Mouse (Mus musculus): ENCODE measurements around the gene Nbea. TPM values are rescaled to one million over a fixed set of nuclear protein-coding genes. Genes with fewer than 3 reads are reported as not detected.

Gene Nbea
- total RNA-seq, 2 experiments from 2014 or later = 17.1 to 21.5 TPM

GRCm38 (mm10) chr3:55753872-55754271 is 429.6 kb downstream of the Nbea start:
- DNase-seq (ENCODE audit: low spot score in 2 of 2) = no peak

GRCm38 (mm10) chr3:55752558-55752957 is 430.9 kb downstream of the Nbea start:
- no peak for DNase-seq (ENCODE audit: low spot score in 2 of 2)

- DNase-seq (ENCODE audit: low spot score in 2 of 2) = no peak
These were observed 432.1 kb downstream of the Nbea start for GRCm38 (mm10) chr3:55751363-55751762.

GRCm38 (mm10) chr3:55750445-55751065 is 432.9 kb downstream of the Nbea start:
- DNase-seq (ENCODE audit: low spot score in 2 of 2) = no peak

GRCm38 (mm10) chr3:55743885-55744284 is 439.6 kb downstream of the Nbea start:
- DNase-seq (ENCODE audit: low spot score in 2 of 2) = no peak

GRCm38 (mm10) chr3:55742654-55743053 is 440.8 kb downstream of the Nbea start:
- DNase-seq (ENCODE audit: low spot score in 2 of 2) = no peak

GRCm38 (mm10) chr3:55742218-55742617 is 441.3 kb downstream of the Nbea start:
- DNase-seq (ENCODE audit: low spot score in 2 of 2) = no peak

- DNase-seq (ENCODE audit: low spot score in 2 of 2) = no peak
These were observed 442.1 kb downstream of the Nbea start for GRCm38 (mm10) chr3:55741428-55741827.

- DNase-seq (ENCODE audit: low spot score in 2 of 2) = no peak
These were observed 449.8 kb downstream of the Nbea start for GRCm38 (mm10) chr3:55733665-55734064.

GRCm38 (mm10) chr3:55730549-55730948 is 453.0 kb downstream of the Nbea start:
- no peak for DNase-seq (ENCODE audit: low spot score in 2 of 2)

- DNase-seq (ENCODE audit: low spot score in 2 of 2) = no peak
These were observed 453.4 kb downstream of the Nbea start for GRCm38 (mm10) chr3:55730142-55730541.

GRCm38 (mm10) chr3:55714260-55714659 is 469.2 kb downstream of the Nbea start:
- DNase-seq (ENCODE audit: low spot score in 2 of 2) = no peak

- no peak for DNase-seq (ENCODE audit: low spot score in 2 of 2)
These were observed 469.6 kb downstream of the Nbea start for GRCm38 (mm10) chr3:55713856-55714255.

- DNase-seq (ENCODE audit: low spot score in 2 of 2) = no peak
These were observed 473.2 kb downstream of the Nbea start for GRCm38 (mm10) chr3:55710300-55710699.

- no peak for DNase-seq (ENCODE audit: low spot score in 2 of 2)
These were observed 481.9 kb downstream of the Nbea start for GRCm38 (mm10) chr3:55701632-55702031.

GRCm38 (mm10) chr3:55697174-55697573 is 486.3 kb downstream of the Nbea start:
- no peak for DNase-seq (ENCODE audit: low spot score in 2 of 2)

- no peak for DNase-seq (ENCODE audit: low spot score in 2 of 2)
These were observed 490.4 kb downstream of the Nbea start for GRCm38 (mm10) chr3:55693073-55693472.

GRCm38 (mm10) chr3:55688098-55688497 is 495.4 kb downstream of the Nbea start:
- DNase-seq (ENCODE audit: low spot score in 2 of 2) = no peak

GRCm38 (mm10) chr3:55686993-55687392 is 496.5 kb downstream of the Nbea start:
- DNase-seq (ENCODE audit: low spot score in 2 of 2) = no peak

GRCm38 (mm10) chr3:55685627-55686026 is 497.9 kb downstream of the Nbea start:
- DNase-seq (ENCODE audit: low spot score in 2 of 2) = no peak

- no peak for DNase-seq (ENCODE audit: low spot score in 2 of 2)
These were observed 498.6 kb downstream of the Nbea start for GRCm38 (mm10) chr3:55684892-55685291.

- DNase-seq (ENCODE audit: low spot score in 2 of 2) = no peak
These were observed 505.8 kb downstream of the Nbea start for GRCm38 (mm10) chr3:55677691-55678090.

- DNase-seq (ENCODE audit: low spot score in 2 of 2) = no peak
These were observed 509.3 kb downstream of the Nbea start for GRCm38 (mm10) chr3:55674185-55674584.

- no peak for DNase-seq (ENCODE audit: low spot score in 2 of 2)
These were observed 516.5 kb downstream of the Nbea start for GRCm38 (mm10) chr3:55667048-55667447.
